Mouse (Mus musculus) lung, embryonic 16.5 days (tissue): ENCODE data around the gene Rtn2. TPM values are rescaled to one million over a fixed set of nuclear protein-coding genes. Genes with fewer than 3 reads are reported as not detected.

Experiments used
- ATAC-seq: fragments of 200-750 bp; cut with Nextera tagmentation; 2 replicates; pipeline ENCODE4 v1.8.0; 2017; ENCODE audit warnings: low read depth, mild to moderate bottlenecking, moderate library complexity
- H3K27ac ChIP-seq: fragments of 300-500 bp; sonication (generic); 2 replicates; pipeline ENCODE4 v1.5.1; 2014; ENCODE audit warnings: mild to moderate bottlenecking, control low read depth, low read length
- H3K27me3 ChIP-seq: fragments of 300-500 bp; sonication (generic); 2 replicates; pipeline ENCODE4 v1.6.1; 2014; ENCODE audit warnings: low read depth, low read length, mixed read lengths; ENCODE audit not compliant: control insufficient read depth, insufficient read depth
- H3K36me3 ChIP-seq: fragments of 300-500 bp; sonication (generic); 2 replicates; pipeline ENCODE4 v1.6.1; 2014; ENCODE audit warnings: low read length; ENCODE audit not compliant: control insufficient read depth, insufficient read depth
- H3K4me1 ChIP-seq: fragments of 300-500 bp; sonication (generic); replicated peaks from 2 replicates; pipeline ENCODE4 v1.6.1; 2014; ENCODE audit warnings: low read length, mixed read lengths; ENCODE audit not compliant: control insufficient read depth, insufficient read depth
- H3K4me2 ChIP-seq: fragments of 300-500 bp; sonication (generic); 2 replicates; pipeline ENCODE4 v1.6.1; 2014; ENCODE audit warnings: low read depth, low read length, control low read depth
- H3K4me3 ChIP-seq: fragments of 300-500 bp; sonication (generic); 2 replicates; pipeline ENCODE4 v1.5.1; 2014; ENCODE audit warnings: mild to moderate bottlenecking, low read length, control low read depth
- H3K9ac ChIP-seq: fragments of 300-500 bp; sonication (generic); 2 replicates; pipeline ENCODE4 v1.6.1; 2014; ENCODE audit warnings: low read length, control low read depth
- H3K9me3 ChIP-seq: fragments of 300-500 bp; sonication (generic); 2 replicates; pipeline ENCODE4 v1.6.1; 2016; ENCODE audit warnings: low read length; ENCODE audit not compliant: control insufficient read depth
- WGBS: fragments of 180-500 bp; shearing (Covaris S2); extraction: QIAGEN DNeasy Blood & Tissue Kit; methylation state at CpG from one replicate; pipeline ENCODE4 v1.1.7; 2014; 5-methylcytosine and 5-hydroxymethylcytosine counted together
- polyA plus RNA-seq: library from polyadenylated mRNA; unstranded; fragments of >200 nt; fragmentation: Nextera tagmentation; extraction: Ambion mirVana; gene quantifications from 2 replicates; pipeline ENCODE4 v1.2.1, GENCODE M21; 2015

Gene Rtn2
- polyA plus RNA-seq, 1 experiment from 2014 or later = 13.8 TPM

GRCm38 (mm10) chr7:19303046-19303305, 20.6 kb downstream of the Rtn2 start:
- H3K27me3 ChIP-seq = peaks cover 58% of the 10 kb centered on the region
- WGBS = 72% methylated on average over 12 of the region's 12 CpGs
- H3K9ac ChIP-seq = no peak overlapping the region

GRCm38 (mm10) chr7:19303770-19304169, 21.3 kb downstream of the Rtn2 start:
- peak overlapping the region; percentile 54 for H3K9ac ChIP-seq
- peaks cover 27% of the 10 kb centered on the region for H3K4me1 ChIP-seq
- H3K4me2 ChIP-seq = peak overlapping the region; percentile 59
- WGBS = under 1% methylated on average over 16 of the region's 16 CpGs
- peaks cover 58% of the 10 kb centered on the region for H3K27me3 ChIP-seq
- H3K9me3 ChIP-seq = no peaks in the 10 kb centered on the region
- 0 out of 2 replicates have a peak, but pooled peaks have one; percentile 12 for ATAC-seq
- H3K36me3 ChIP-seq = no peaks in the 10 kb centered on the region
- peak overlapping the region; percentile 20; the same call in 1 of the 2 replicates for H3K4me3 ChIP-seq
- H3K27ac ChIP-seq = no peak overlapping the region

More at GRCm38 (mm10) chr7:19303046-19303305, 20.6 kb downstream of the Rtn2 start:
- Histone ChIP-seq H3K27ac (no peak overlapping the region), H3K4me3 (no peak overlapping the region), H3K4me1 (peaks cover 27% of the 10 kb centered on the region), H3K9me3 (no peaks in the 10 kb centered on the region), H3K4me2 (no peak overlapping the region), H3K36me3 (no peaks in the 10 kb centered on the region)
- ATAC-seq = no peak

- Histone ChIP-seq H3K4me3 (peak overlapping the region; percentile 46), H3K36me3 (no peaks in the 10 kb centered on the region), H3K4me2 (peak overlapping the region; percentile 59), H3K9ac (peak overlapping the region; percentile 55; the same call in 1 of the 2 replicates), H3K27ac (no peak overlapping the region), H3K4me1 (peaks cover 33% of the 10 kb centered on the region), H3K9me3 (no peaks in the 10 kb centered on the region), H3K27me3 (peaks cover 58% of the 10 kb centered on the region)
- no peak for ATAC-seq
- WGBS = 2% methylated on average over 48 of the region's 48 CpGs
Observed at GRCm38 (mm10) chr7:19304501-19305412, 22.3 kb downstream of the Rtn2 start.

GRCm38 (mm10) chr7:19305413-19305735, 22.9 kb downstream of the Rtn2 start:
- Histone ChIP-seq H3K36me3 (no peaks in the 10 kb centered on the region), H3K4me1 (peaks cover 34% of the 10 kb centered on the region), H3K4me3 (no peak overlapping the region), H3K4me2 (no peak overlapping the region; the same call in 1 of the 2 replicates), H3K9ac (no peak overlapping the region; the same call in 1 of the 2 replicates), H3K9me3 (no peaks in the 10 kb centered on the region), H3K27ac (no peak overlapping the region), H3K27me3 (peaks cover 58% of the 10 kb centered on the region)
- ATAC-seq = no peak
- WGBS = 7% methylated on average over 6 of the region's 6 CpGs

- H3K4me3 ChIP-seq = no peak overlapping the region
- peaks cover 58% of the 10 kb centered on the region for H3K27me3 ChIP-seq
- WGBS = 43% methylated on average over 16 of the region's 16 CpGs
- ATAC-seq = no peak
- H3K36me3 ChIP-seq = no peaks in the 10 kb centered on the region
- peaks cover 37% of the 10 kb centered on the region for H3K4me1 ChIP-seq
- H3K4me2 ChIP-seq = no peak overlapping the region
- no peaks in the 10 kb centered on the region for H3K9me3 ChIP-seq
- no peak overlapping the region for H3K9ac ChIP-seq
- no peak overlapping the region for H3K27ac ChIP-seq
Observed at GRCm38 (mm10) chr7:19305796-19306765, 23.7 kb downstream of the Rtn2 start.

- ATAC-seq = no peak
- no peaks in the 10 kb centered on the region for H3K9me3 ChIP-seq
- no peaks in the 10 kb centered on the region for H3K36me3 ChIP-seq
- no peak overlapping the region for H3K9ac ChIP-seq
- no peak overlapping the region; the same call in 1 of the 2 replicates for H3K4me2 ChIP-seq
- 66% methylated on average over 25 of the region's 25 CpGs for WGBS
- H3K27ac ChIP-seq = no peak overlapping the region
- peaks cover 30% of the 10 kb centered on the region for H3K4me1 ChIP-seq
- peaks cover 51% of the 10 kb centered on the region for H3K27me3 ChIP-seq
- H3K4me3 ChIP-seq = no peak overlapping the region
Observed at GRCm38 (mm10) chr7:19306819-19307738, 24.7 kb downstream of the Rtn2 start.

- peaks cover 30% of the 10 kb centered on the region for H3K4me1 ChIP-seq
- ATAC-seq = peak; percentile 63
- H3K4me3 ChIP-seq = peak overlapping the region; percentile 65
- no peaks in the 10 kb centered on the region for H3K9me3 ChIP-seq
- peaks cover 44% of the 10 kb centered on the region for H3K27me3 ChIP-seq
- H3K36me3 ChIP-seq = no peaks in the 10 kb centered on the region
- H3K27ac ChIP-seq = peak overlapping the region; percentile 62
- 2% methylated on average over 18 of the region's 18 CpGs for WGBS
- H3K4me2 ChIP-seq = peak overlapping the region; percentile 100
- peak overlapping the region; percentile 61 for H3K9ac ChIP-seq
Observed at GRCm38 (mm10) chr7:19307739-19308453, 25.5 kb downstream of the Rtn2 start.
